Mouse (Mus musculus) embryonic facial prominence, embryonic 14.5 days (tissue): ENCODE measurements around the gene Lag3. TPM values are rescaled to one million over a fixed set of nuclear protein-coding genes. Genes with fewer than 3 reads are reported as not detected.
A peak's percentile ranks its signal among the peaks of the same experiment; 100 is the strongest.

Experiments
- ATAC-seq: fragments of 200-750 bp; cut with Nextera tagmentation; 2 replicates; pipeline ENCODE4 v1.8.0; 2017; ENCODE audit warnings: low read depth, moderate number of reproducible peaks, moderate TSS enrichment
- DNase-seq: peaks from one replicate; pipeline ENCODE4 v3.0.0-alpha.2; 2015; ENCODE audit warnings: low spot score
- H3K27ac ChIP-seq: fragments of 300-500 bp; sonication (generic); replicated peaks from 2 replicates; pipeline ENCODE4 v1.5.1; 2014; ENCODE audit warnings: low read depth, mild to moderate bottlenecking, low read length, moderate library complexity
- H3K27me3 ChIP-seq: fragments of 300-500 bp; sonication (generic); replicated peaks from 2 replicates; pipeline ENCODE4 v1.6.1; 2014; ENCODE audit warnings: low read length; ENCODE audit not compliant: control insufficient read depth, insufficient read depth
- H3K36me3 ChIP-seq: fragments of 300-500 bp; sonication (generic); 2 replicates; pipeline ENCODE4 v1.6.1; 2014; ENCODE audit warnings: low read length, mixed read lengths; ENCODE audit not compliant: control insufficient read depth, insufficient read depth
- H3K4me1 ChIP-seq: fragments of 300-500 bp; sonication (generic); 2 replicates; pipeline ENCODE4 v1.6.1; 2014; ENCODE audit warnings: antibody characterized with exemption, low read length; ENCODE audit not compliant: control insufficient read depth, insufficient read depth
- H3K4me2 ChIP-seq: fragments of 300-500 bp; sonication (generic); 2 replicates; pipeline ENCODE4 v1.6.1; 2014; ENCODE audit warnings: low read depth, mild to moderate bottlenecking, low read length, moderate library complexity, mixed read lengths
- H3K4me3 ChIP-seq: fragments of 300-500 bp; sonication (generic); 2 replicates; pipeline ENCODE4 v1.5.1; 2014; ENCODE audit warnings: low read depth, mild to moderate bottlenecking, low read length
- H3K9ac ChIP-seq: fragments of 300-500 bp; sonication (generic); 2 replicates; pipeline ENCODE4 v1.6.1; 2014; ENCODE audit warnings: low read depth, mild to moderate bottlenecking, low read length, moderate library complexity, mixed read lengths
- H3K9me3 ChIP-seq: fragments of 300-500 bp; sonication (generic); 2 replicates; pipeline ENCODE4 v1.6.1; 2016; ENCODE audit warnings: low read length; ENCODE audit not compliant: control insufficient read depth
- WGBS: fragments of 180-500 bp; shearing (Covaris S2); extraction: QIAGEN DNeasy Blood & Tissue Kit; methylation state at CpG from one replicate; pipeline ENCODE4 v1.1.7; 2014; 5-methylcytosine and 5-hydroxymethylcytosine counted together
- polyA plus RNA-seq: library from polyadenylated mRNA; unstranded; fragments of >200 nt; fragmentation: Nextera tagmentation; extraction: Ambion mirVana; gene quantifications from 2 replicates; pipeline ENCODE4 v1.2.1, GENCODE M21; 2014

Lag3 gene
- polyA plus RNA-seq, 1 experiment from 2014 or later, result 2.4 TPM

- 10% methylated on average over 8 of the region's 8 CpGs for WGBS
- peaks cover 11% of the 10 kb centered on the region for H3K4me1 ChIP-seq
- no peak for ATAC-seq
Observed at GRCm38 (mm10) chr6:124862406-124863124, 48.9 kb downstream of the Lag3 start.

GRCm38 (mm10) chr6:124861802-124862201 is 49.7 kb downstream of the Lag3 start:
- DNase-seq, result no peak
- no peaks in the 10 kb centered on the region for H3K36me3 ChIP-seq
- H3K9me3 ChIP-seq, result no peaks in the 10 kb centered on the region
- H3K4me1 ChIP-seq, result peaks cover 11% of the 10 kb centered on the region
- H3K27me3 ChIP-seq, result no peaks in the 10 kb centered on the region
- WGBS, result 20% methylated on average over 3 of the region's 3 CpGs
- H3K27ac ChIP-seq, result no peak overlapping the region
- ATAC-seq, result no peak
- H3K4me3 ChIP-seq, result no peak overlapping the region
- H3K4me2 ChIP-seq, result no peak overlapping the region; the same call in 1 of the 2 replicates
- 0 out of 2 replicates have a peak overlapping the region, but pooled peaks have one; percentile 30 for H3K9ac ChIP-seq

More at GRCm38 (mm10) chr6:124862406-124863124, 48.9 kb downstream of the Lag3 start:
- peak overlapping the region; percentile 76 for H3K9ac ChIP-seq
- H3K4me3 ChIP-seq, result peak overlapping the region; percentile 57
- H3K27ac ChIP-seq, result no peak overlapping the region
- no peaks in the 10 kb centered on the region for H3K36me3 ChIP-seq
- no peaks in the 10 kb centered on the region for H3K9me3 ChIP-seq
- H3K4me2 ChIP-seq, result peak overlapping the region; percentile 95
- no peaks in the 10 kb centered on the region for H3K27me3 ChIP-seq
- no peak for DNase-seq

GRCm38 (mm10) chr6:124861266-124861665 is 50.2 kb downstream of the Lag3 start:
- Histone ChIP-seq H3K4me1 (peaks cover 12% of the 10 kb centered on the region), H3K4me2 (no peak overlapping the region), H3K27ac (no peak overlapping the region), H3K36me3 (no peaks in the 10 kb centered on the region), H3K9me3 (no peaks in the 10 kb centered on the region), H3K27me3 (no peaks in the 10 kb centered on the region), H3K4me3 (no peak overlapping the region), H3K9ac (0 out of 2 replicates have a peak overlapping the region, but pooled peaks have one; percentile 30)
- DNase-seq (no peak), ATAC-seq (no peak)
- WGBS, result 88% methylated on average over 17 of the region's 19 CpGs

GRCm38 (mm10) chr6:124860511-124860910 is 51.0 kb downstream of the Lag3 start:
- DNase-seq (no peak), ATAC-seq (no peak)
- 76% methylated on average over 6 of the region's 9 CpGs for WGBS
- no peak overlapping the region for H3K4me2 ChIP-seq
- no peak overlapping the region for H3K27ac ChIP-seq
- no peaks in the 10 kb centered on the region for H3K36me3 ChIP-seq
- H3K4me3 ChIP-seq, result no peak overlapping the region
- no peaks in the 10 kb centered on the region for H3K9me3 ChIP-seq
- H3K4me1 ChIP-seq, result peaks cover 18% of the 10 kb centered on the region
- H3K27me3 ChIP-seq, result no peaks in the 10 kb centered on the region
- H3K9ac ChIP-seq, result 0 out of 2 replicates have a peak overlapping the region, but pooled peaks have one; percentile 35

- Histone ChIP-seq H3K4me2 (no peak overlapping the region), H3K27ac (peak overlapping the region; percentile 16; the same call in 1 of the 2 replicates), H3K9me3 (no peaks in the 10 kb centered on the region), H3K36me3 (peaks cover 5% of the 10 kb centered on the region; the same call in 1 of the 2 replicates), H3K4me1 (peaks cover 18% of the 10 kb centered on the region), H3K4me3 (no peak overlapping the region), H3K9ac (0 out of 2 replicates have a peak overlapping the region, but pooled peaks have one; percentile 35), H3K27me3 (no peaks in the 10 kb centered on the region)
- DNase-seq, result peak; percentile 77
- WGBS, result 7% methylated on average over 12 of the region's 12 CpGs
- ATAC-seq, result 0 out of 2 replicates have a peak, but pooled peaks have one; percentile 4
Observed at GRCm38 (mm10) chr6:124859725-124860124, 51.8 kb downstream of the Lag3 start.

- ATAC-seq (no peak), DNase-seq (no peak)
- peak overlapping the region; percentile 83; the same call in 1 of the 2 replicates for H3K4me3 ChIP-seq
- 80% methylated on average over 23 of the region's 28 CpGs for WGBS
- peak overlapping the region; percentile 74 for H3K4me2 ChIP-seq
- H3K9me3 ChIP-seq, result no peaks in the 10 kb centered on the region
- H3K27me3 ChIP-seq, result no peaks in the 10 kb centered on the region
- peak overlapping the region; percentile 98; the same call in 1 of the 2 replicates for H3K9ac ChIP-seq
- peaks cover 18% of the 10 kb centered on the region for H3K4me1 ChIP-seq
- H3K36me3 ChIP-seq, result peaks cover 14% of the 10 kb centered on the region
- peak overlapping the region; percentile 99; the same call in 1 of the 2 replicates for H3K27ac ChIP-seq
Observed at GRCm38 (mm10) chr6:124858561-124859318, 52.8 kb downstream of the Lag3 start.

- DNase-seq, result no peak
- Histone ChIP-seq H3K9me3 (no peaks in the 10 kb centered on the region), H3K4me2 (peak overlapping the region; percentile 74), H3K36me3 (peaks cover 21% of the 10 kb centered on the region), H3K27ac (peak overlapping the region; percentile 99), H3K27me3 (no peaks in the 10 kb centered on the region), H3K9ac (peak overlapping the region; percentile 98), H3K4me1 (peaks cover 16% of the 10 kb centered on the region), H3K4me3 (peak overlapping the region; percentile 83)
- WGBS, result 27% methylated on average over 26 of the region's 26 CpGs
- no peak for ATAC-seq
Observed at GRCm38 (mm10) chr6:124857840-124858530, 53.5 kb downstream of the Lag3 start.
